Mouse (Mus musculus) midbrain, embryonic 16.5 days (tissue): ENCODE results near the gene Nrf1. TPM values are rescaled to one million over a fixed set of nuclear protein-coding genes. Genes with fewer than 3 reads are reported as not detected.
A peak's percentile ranks its signal among the peaks of the same experiment; 100 is the strongest.

Experiments
- ATAC-seq: fragments of 200-750 bp; cut with Nextera tagmentation; 2 replicates; pipeline ENCODE4 v1.8.0; 2017; ENCODE audit warnings: moderate TSS enrichment
- H3K27ac ChIP-seq: fragments of 300-500 bp; sonication (generic); 2 replicates; pipeline ENCODE4 v1.5.1; 2014; ENCODE audit warnings: mild to moderate bottlenecking, low read length, mixed read lengths
- H3K27me3 ChIP-seq: fragments of 300-500 bp; sonication (generic); 2 replicates; pipeline ENCODE4 v1.6.1; 2014; ENCODE audit warnings: low read depth, low read length, mixed read lengths; ENCODE audit not compliant: control insufficient read depth, insufficient read depth
- H3K36me3 ChIP-seq: fragments of 300-500 bp; sonication (generic); 2 replicates; pipeline ENCODE4 v1.6.1; 2014; ENCODE audit warnings: mild to moderate bottlenecking, low read length, moderate library complexity, mixed read lengths; ENCODE audit not compliant: control insufficient read depth, insufficient read depth
- H3K4me1 ChIP-seq: fragments of 300-500 bp; sonication (generic); 2 replicates; pipeline ENCODE4 v1.6.1; 2014; ENCODE audit warnings: mild to moderate bottlenecking, low read length, mixed read lengths; ENCODE audit not compliant: control insufficient read depth, insufficient read depth
- H3K4me2 ChIP-seq: fragments of 300-500 bp; sonication (generic); 2 replicates; pipeline ENCODE4 v1.6.1; 2014; ENCODE audit warnings: mild to moderate bottlenecking, low read length, mixed read lengths
- H3K4me3 ChIP-seq: fragments of 300-500 bp; sonication (generic); 2 replicates; pipeline ENCODE4 v1.5.1; 2014; ENCODE audit warnings: low read depth, mild to moderate bottlenecking, low read length, moderate library complexity, mixed read lengths
- H3K9ac ChIP-seq: fragments of 300-500 bp; sonication (generic); 2 replicates; pipeline ENCODE4 v1.6.1; 2014; ENCODE audit warnings: low read depth, low read length, mixed read lengths
- H3K9me3 ChIP-seq: fragments of 300-500 bp; sonication (generic); replicated peaks from 2 replicates; pipeline ENCODE4 v1.6.1; 2014; ENCODE audit warnings: mild to moderate bottlenecking, low read length, mixed read lengths; ENCODE audit not compliant: control insufficient read depth, poor library complexity, severe bottlenecking
- WGBS: fragments of 180-500 bp; shearing (Covaris S2); extraction: QIAGEN DNeasy Blood & Tissue Kit; methylation state at CpG from one replicate; pipeline ENCODE4 v1.1.7; 2014; 5-methylcytosine and 5-hydroxymethylcytosine counted together
- polyA plus RNA-seq: library from polyadenylated mRNA; unstranded; fragments of >200 nt; fragmentation: Nextera tagmentation; extraction: Ambion mirVana; gene quantifications from 2 replicates; pipeline ENCODE4 v1.2.1, GENCODE M21; 2015

The Nrf1 gene
- polyA plus RNA-seq, 1 experiment from 2014 or later: 33.8 TPM

DNA sequence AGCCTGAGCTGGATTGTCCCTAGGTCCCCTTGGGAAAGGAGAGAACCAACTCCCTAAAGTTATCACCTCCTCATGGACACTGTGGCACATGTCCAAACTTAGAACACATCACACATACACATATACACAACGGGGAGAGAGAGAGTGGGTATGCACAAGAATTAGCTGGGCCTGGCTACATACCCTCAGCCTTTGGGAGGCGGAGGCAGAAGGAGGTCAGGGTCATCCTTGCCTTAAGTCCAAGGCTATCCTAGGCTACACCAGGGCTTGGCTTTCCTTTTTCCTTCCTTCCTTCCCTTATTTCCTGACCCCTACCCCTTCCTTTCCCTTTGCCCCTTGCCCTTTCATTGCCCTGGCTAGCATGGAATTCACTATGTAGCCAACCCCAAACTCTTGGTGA is 14.8 kb downstream of the Nrf1 start:
- no peaks in the 10 kb centered on the region for H3K4me1 ChIP-seq

DNA sequence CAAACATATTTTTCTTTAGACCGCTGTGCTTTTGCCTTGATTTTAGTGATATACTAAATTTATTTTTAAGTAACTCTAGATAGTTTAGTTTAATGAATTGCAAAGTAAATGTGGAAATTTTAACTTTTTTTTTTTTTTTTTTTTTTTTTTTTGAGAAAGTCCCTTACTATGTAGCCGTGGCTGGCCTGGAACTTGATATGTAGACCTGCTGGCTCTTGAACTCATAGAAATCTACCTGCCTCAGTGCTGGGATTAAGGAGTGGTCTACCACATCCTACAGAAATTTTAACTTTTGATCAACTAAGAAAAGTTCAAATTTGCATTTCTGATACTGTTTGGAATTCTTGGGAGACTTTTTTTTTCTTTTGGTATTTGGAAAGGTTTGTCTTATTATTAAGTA is 17.6 kb downstream of the Nrf1 start:
- no peak overlapping the region for H3K4me3 ChIP-seq
- no peak overlapping the region for H3K9ac ChIP-seq
- no peak overlapping the region for H3K27ac ChIP-seq
- H3K27me3 ChIP-seq: no peaks in the 10 kb centered on the region
- H3K36me3 ChIP-seq: no peaks in the 10 kb centered on the region
- no peak for ATAC-seq
- no peaks in the 10 kb centered on the region for H3K9me3 ChIP-seq
- no peak overlapping the region for H3K4me2 ChIP-seq
- WGBS: 94% methylated on average over 2 of the region's 2 CpGs
- H3K4me1 ChIP-seq: no peaks in the 10 kb centered on the region

More for the DNA sequence above, 14.8 kb downstream of the Nrf1 start:
- WGBS: 100% methylated on average over 2 of the region's 2 CpGs
- Histone ChIP-seq H3K27me3 (no peaks in the 10 kb centered on the region), H3K9ac (no peak overlapping the region), H3K9me3 (no peaks in the 10 kb centered on the region), H3K27ac (no peak overlapping the region), H3K36me3 (no peaks in the 10 kb centered on the region), H3K4me2 (no peak overlapping the region), H3K4me3 (no peak overlapping the region)
- ATAC-seq: no peak

DNA sequence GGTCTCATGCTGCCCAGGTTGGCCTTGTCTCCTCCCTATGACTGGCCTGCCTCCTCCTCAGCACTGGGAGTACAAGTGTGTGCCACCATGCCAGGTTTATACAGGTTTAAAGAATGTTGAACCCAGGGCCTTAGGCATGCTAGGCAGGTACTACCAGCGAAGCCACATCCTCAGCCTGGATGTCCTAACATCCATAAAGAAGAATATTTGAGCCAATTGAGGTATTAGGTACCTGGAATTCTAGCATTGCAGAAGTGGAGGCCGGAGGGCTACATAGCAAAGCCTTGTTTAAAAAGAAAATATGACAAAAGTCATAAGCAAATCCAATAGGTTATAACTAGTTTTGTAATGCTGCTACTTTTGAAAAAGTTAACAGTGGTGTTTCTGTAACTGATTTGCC is 19.0 kb downstream of the Nrf1 start:
- no peaks in the 10 kb centered on the region for H3K36me3 ChIP-seq
- no peaks in the 10 kb centered on the region for H3K27me3 ChIP-seq
- 100% methylated on average over 2 of the region's 2 CpGs for WGBS
- H3K4me1 ChIP-seq: no peaks in the 10 kb centered on the region
- H3K4me3 ChIP-seq: no peak overlapping the region
- H3K9ac ChIP-seq: no peak overlapping the region
- ATAC-seq: no peak
- no peak overlapping the region for H3K4me2 ChIP-seq
- H3K27ac ChIP-seq: no peak overlapping the region
- no peaks in the 10 kb centered on the region for H3K9me3 ChIP-seq

DNA sequence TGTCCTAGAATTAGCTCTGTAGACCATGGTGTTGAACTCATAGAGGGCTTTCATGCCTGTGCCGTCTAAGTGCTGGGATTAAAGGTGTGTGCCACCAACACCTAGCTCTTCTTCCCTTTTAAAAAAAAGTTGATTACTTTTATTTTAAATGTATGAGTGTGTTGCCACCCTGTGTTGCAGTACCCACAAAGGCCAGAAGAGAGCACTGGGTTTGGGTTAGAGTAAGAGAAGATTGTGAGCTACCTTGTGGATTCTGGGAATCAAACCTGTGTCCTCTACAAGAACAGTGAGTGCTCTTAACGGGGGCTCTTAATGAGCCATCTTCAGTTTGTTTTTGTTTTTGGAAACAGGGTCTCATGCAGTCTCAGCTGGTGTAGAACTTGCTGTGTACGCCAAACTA is 24.7 kb downstream of the Nrf1 start:
- H3K4me3 ChIP-seq: no peak overlapping the region
- H3K36me3 ChIP-seq: no peaks in the 10 kb centered on the region
- no peaks in the 10 kb centered on the region for H3K4me1 ChIP-seq
- no peaks in the 10 kb centered on the region for H3K27me3 ChIP-seq
- no peak for ATAC-seq
- H3K27ac ChIP-seq: no peak overlapping the region
- H3K9ac ChIP-seq: no peak overlapping the region
- H3K9me3 ChIP-seq: no peaks in the 10 kb centered on the region
- no peak overlapping the region for H3K4me2 ChIP-seq
- WGBS: 93% methylated on average over 3 of the region's 3 CpGs

DNA sequence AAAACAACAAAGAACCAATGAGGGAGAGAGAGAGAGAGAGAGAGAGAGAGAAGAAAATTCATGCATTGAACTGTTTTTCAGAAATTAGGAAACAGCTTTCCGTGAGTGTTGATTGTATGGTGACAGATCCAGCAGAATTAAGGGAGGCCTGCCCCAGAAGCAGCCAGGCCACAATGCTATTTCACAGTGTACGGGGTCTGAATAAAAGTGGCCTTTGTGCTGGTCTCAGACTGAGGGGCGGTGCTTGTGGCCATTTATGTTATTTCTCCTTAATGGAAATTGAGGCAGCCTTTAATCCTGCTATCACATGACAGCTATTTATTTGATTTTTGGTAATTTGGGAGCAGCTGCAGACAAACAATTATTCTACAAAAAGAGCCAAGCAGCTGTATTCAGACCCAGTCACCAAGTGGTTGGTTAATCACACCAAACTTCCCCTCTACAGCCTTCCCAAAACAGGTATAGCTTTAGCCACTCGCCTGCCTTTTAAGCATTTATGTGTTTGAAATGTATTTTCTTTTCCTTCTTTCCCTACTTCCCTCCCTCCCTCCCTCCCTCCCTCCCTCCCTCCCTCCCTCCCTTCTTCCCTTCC is 31.2 kb downstream of the Nrf1 start:
- WGBS: 31% methylated on average over 4 of the region's 4 CpGs
- Histone ChIP-seq H3K9me3 (no peaks in the 10 kb centered on the region), H3K9ac (no peak overlapping the region), H3K27ac (no peak overlapping the region), H3K36me3 (no peaks in the 10 kb centered on the region), H3K4me3 (no peak overlapping the region), H3K4me1 (0 out of 2 replicates have a peak, but pooled peaks cover 3% of the 10 kb centered on the region), H3K27me3 (no peaks in the 10 kb centered on the region), H3K4me2 (no peak overlapping the region)
- ATAC-seq: no peak; the same call in 1 of the 2 replicates

DNA sequence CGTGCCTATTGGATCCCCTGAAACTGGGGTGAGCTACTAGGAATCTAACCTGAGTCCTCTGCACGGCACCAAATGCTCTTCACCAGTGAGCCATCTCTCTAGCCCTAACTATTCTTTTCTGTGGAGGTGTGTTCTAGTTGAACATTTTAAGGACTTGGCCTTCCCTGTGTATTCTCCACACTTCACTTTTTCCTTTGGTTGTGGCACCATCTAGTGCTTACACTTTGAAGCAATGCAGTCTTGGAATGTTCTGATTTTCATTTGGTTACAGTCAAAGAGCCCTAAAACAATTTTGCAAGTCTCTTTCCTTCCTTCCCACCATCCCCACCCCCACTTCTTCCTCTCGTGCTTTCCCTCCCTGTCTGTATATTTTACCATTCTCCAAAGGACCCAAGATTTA is 33.6 kb downstream of the Nrf1 start:
- WGBS: 86% methylated on average over 3 of the region's 3 CpGs
- Histone ChIP-seq H3K4me3 (no peak overlapping the region), H3K9me3 (no peaks in the 10 kb centered on the region), H3K9ac (no peak overlapping the region), H3K27ac (no peak overlapping the region), H3K36me3 (no peaks in the 10 kb centered on the region), H3K4me2 (no peak overlapping the region), H3K27me3 (no peaks in the 10 kb centered on the region), H3K4me1 (0 out of 2 replicates have a peak, but pooled peaks cover 5% of the 10 kb centered on the region)
- 0 out of 2 replicates have a peak, but pooled peaks have one; percentile 56 for ATAC-seq

DNA sequence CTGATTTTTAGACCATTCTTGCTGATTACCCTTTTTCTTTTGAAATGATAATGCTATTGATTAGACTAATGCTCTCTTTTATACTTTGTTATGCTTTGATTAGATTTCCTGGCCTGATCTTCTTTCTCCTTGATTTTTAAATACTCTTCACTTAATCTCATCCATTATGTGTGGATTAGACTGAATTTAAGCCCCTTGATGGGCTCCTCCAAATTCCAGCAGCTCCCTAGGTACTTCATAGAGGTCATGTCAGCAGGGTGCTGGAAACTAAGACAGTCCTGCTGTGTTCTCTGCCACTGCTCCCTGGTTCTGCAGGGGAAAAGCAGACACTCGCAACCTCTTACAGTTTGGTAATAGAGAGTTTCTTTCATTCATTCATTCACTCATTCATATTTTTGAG is 35.5 kb downstream of the Nrf1 start:
- WGBS: 11% methylated on average over 1 of the region's 1 CpGs
- H3K9ac ChIP-seq: no peak overlapping the region
- no peak overlapping the region for H3K4me3 ChIP-seq
- H3K27ac ChIP-seq: no peak overlapping the region
- no peaks in the 10 kb centered on the region for H3K27me3 ChIP-seq
- H3K9me3 ChIP-seq: no peaks in the 10 kb centered on the region
- no peak for ATAC-seq
- no peaks in the 10 kb centered on the region for H3K36me3 ChIP-seq
- H3K4me2 ChIP-seq: no peak overlapping the region
- 0 out of 2 replicates have a peak, but pooled peaks cover 5% of the 10 kb centered on the region for H3K4me1 ChIP-seq

DNA sequence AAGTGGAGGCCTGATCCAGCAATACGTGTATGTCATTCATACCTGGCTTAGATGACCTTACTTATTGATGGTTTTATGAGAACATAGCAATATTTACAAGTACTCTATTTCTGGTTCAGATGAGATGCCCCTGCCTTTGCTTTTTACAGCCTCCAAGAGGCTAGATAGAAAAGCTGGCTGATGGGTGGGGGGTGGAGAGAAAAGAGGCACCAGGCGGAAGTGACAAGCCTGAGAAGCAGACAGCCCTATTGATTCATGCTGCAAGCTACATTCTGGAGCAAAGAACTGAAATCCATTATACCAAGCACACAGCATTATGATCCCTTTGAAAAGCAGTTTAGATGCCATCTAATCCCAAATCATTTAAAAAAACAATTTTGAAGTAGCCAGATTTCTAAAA is 37.6 kb downstream of the Nrf1 start:
- no peak overlapping the region for H3K4me3 ChIP-seq
- no peak overlapping the region for H3K4me2 ChIP-seq
- H3K27me3 ChIP-seq: no peaks in the 10 kb centered on the region
- no peaks in the 10 kb centered on the region for H3K36me3 ChIP-seq
- no peaks in the 10 kb centered on the region for H3K9me3 ChIP-seq
- WGBS: 44% methylated on average over 2 of the region's 2 CpGs
- no peak for ATAC-seq
- H3K27ac ChIP-seq: no peak overlapping the region
- 0 out of 2 replicates have a peak, but pooled peaks cover 3% of the 10 kb centered on the region for H3K4me1 ChIP-seq
- no peak overlapping the region for H3K9ac ChIP-seq

DNA sequence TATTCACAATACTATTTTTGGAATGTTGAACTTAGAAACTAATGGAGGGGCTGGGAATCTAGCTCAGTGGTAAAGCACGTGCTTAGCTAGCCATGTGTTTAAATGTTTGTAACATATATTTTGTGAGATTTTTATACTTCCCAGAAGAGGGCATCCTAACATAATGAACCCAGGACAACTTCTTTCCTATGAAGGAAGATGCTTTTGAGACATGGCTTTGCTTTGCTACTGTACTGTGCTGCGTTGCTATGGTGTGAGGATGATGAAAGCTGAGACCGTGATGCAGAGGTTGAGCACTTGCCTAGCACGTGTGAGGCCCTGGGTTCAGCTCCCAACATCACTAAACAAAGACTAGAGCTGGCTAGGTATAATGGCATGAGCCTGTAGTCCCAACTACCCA is 43.4 kb downstream of the Nrf1 start:
- 64% methylated on average over 4 of the region's 4 CpGs for WGBS
- H3K4me1 ChIP-seq: peaks cover 3% of the 10 kb centered on the region; the same call in 1 of the 2 replicates
- no peak overlapping the region for H3K9ac ChIP-seq
- H3K27ac ChIP-seq: no peak overlapping the region
- H3K9me3 ChIP-seq: no peaks in the 10 kb centered on the region
- no peaks in the 10 kb centered on the region for H3K27me3 ChIP-seq
- H3K36me3 ChIP-seq: 0 out of 2 replicates have a peak, but pooled peaks cover 3% of the 10 kb centered on the region
- H3K4me3 ChIP-seq: no peak overlapping the region
- no peak for ATAC-seq
- H3K4me2 ChIP-seq: no peak overlapping the region
